Mouse (Mus musculus) cerebellum, adult 2 months (tissue): ENCODE data around the gene BC055324.

Experiments used
- CTCF ChIP-seq: fragments of 200-500 bp; IDR thresholded peaks from 2 replicates; pipeline ENCODE4 v1.5.1; 2011; ENCODE audit warnings: low read depth, mild to moderate bottlenecking, control low read depth, low read length, moderate library complexity, borderline replicate concordance; ENCODE audit not compliant: insufficient read depth
- POLR2A ChIP-seq: fragments of 200-500 bp; IDR thresholded peaks from 2 replicates; pipeline ENCODE4 v1.6.1; 2011; ENCODE audit warnings: low read length, control low read depth, borderline replicate concordance; ENCODE audit not compliant: insufficient read depth

DNA sequence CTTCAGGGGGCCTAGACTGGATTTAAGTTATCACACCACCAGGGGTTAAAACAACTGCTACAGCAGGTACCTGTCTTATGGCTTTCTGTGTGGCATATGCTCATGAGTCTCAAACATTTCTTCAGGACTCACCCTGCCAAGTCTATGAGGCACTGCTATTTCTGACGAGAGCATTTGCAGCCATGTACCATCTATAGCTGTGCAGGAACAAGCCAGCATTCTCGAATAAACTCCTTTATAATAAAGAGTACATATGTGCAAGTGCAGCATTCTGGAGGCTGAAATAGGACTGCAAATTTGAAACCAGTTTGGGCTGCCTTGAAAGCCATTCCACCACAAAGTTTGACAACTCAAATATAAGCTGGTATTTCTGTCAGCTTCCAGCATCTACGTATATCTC lies 36.6 kb downstream of the BC055324 start:
- TF ChIP-seq POLR2A = no peak
- no peak for TF ChIP-seq CTCF
